Mouse (Mus musculus): Measurements from ENCODE around the gene Misp. TPM values are rescaled to one million over a fixed set of nuclear protein-coding genes. Genes with fewer than 3 reads are reported as not detected.

Gene Misp
- total and polyA plus RNA-seq, 2 experiments: 0.18 to 0.51 TPM

DNA sequence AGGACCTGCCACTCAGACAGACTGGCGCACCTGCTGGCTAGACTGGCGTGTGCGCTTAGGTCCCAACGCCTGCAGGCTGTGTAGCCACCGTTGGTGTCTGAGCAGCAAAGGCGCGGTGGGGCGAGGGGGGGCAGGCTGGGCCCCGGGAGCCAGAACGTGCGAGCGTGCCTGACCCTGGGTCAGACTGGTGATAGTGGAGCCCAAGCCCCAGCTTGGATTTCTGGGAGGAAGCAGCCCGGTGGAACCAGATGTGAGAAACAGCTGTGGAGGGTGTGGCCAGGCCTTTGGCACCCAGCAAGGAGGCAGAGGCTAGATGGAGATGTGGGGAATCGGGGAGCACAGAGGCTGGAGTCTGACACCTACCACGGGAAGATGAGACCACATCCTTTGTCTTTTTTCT lies 23.5 kb upstream of the Misp start:
- H3K4me1 ChIP-seq (ENCODE audit: control insufficient read depth, insufficient read depth, low read length): peaks cover 8% of the 10 kb centered on the region
- H3K9ac ChIP-seq (ENCODE audit: low read depth, low read length): no peak overlapping the region
- H3K27ac ChIP-seq (replicated peaks; ENCODE audit: insufficient read depth, low read depth, low read length): no peak overlapping the region
- H3K4me3 ChIP-seq (ENCODE audit: insufficient read depth, low read depth, low read length): no peak overlapping the region
- no peaks in the 10 kb centered on the region for H3K36me3 ChIP-seq (ENCODE audit: control insufficient read depth, insufficient read depth, low read length)
- H3K27me3 ChIP-seq (ENCODE audit: control insufficient read depth, insufficient read depth, low read length): 0 out of 2 replicates have a peak, but pooled peaks cover 5% of the 10 kb centered on the region
- H3K79me2 ChIP-seq (ENCODE audit: control insufficient read depth, insufficient read depth, low read length): no peaks in the 10 kb centered on the region
- no peak for DNase-seq (ENCODE audit: extremely low read depth, low read depth, low spot score)
- WGBS: 73% methylated on average over 15 of the region's 15 CpGs
- TF ChIP-seq CTCF (IDR thresholded peaks at IDR 0.05; ENCODE audit: low read depth, low read length) (no peak), POLR2A (IDR thresholded peaks at IDR 0.05; ENCODE audit: extremely low read depth, insufficient read depth, low read length) (no peak)

DNA sequence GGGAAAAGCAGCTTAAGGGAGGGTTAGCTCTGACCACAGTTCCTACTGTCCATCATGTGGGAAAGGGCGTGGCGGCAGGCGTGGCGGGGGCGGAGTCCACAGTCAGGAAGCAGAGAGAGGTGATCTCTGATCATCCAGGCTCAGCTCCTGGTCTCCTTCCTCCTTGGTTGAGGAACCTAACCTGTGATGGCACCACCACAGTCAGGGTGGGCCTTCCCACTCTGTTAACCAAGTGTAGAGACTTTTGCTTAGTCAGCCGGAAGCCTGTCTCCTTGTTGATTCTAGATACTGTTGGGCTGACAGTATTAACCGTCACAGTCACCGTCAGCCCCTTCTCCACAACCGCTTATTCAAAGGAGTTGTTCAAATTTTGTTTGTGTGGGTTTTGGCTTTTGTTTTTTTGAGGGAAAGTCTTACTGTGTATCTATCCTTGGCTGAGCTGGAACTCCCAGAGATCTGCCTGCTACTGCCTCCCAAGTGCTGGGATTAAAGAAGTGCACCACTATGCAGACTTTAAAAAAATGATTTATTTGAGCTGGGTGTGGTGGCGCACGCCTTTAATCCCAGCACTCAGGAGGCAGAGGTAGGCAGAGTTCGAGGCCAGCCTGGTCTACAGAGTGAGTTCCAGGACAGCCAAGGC lies 22.4 kb upstream of the Misp start:
- TF ChIP-seq POLR2A (IDR thresholded peaks at IDR 0.05; ENCODE audit: extremely low read depth, insufficient read depth, low read length) (no peak), CTCF (IDR thresholded peaks at IDR 0.05; ENCODE audit: low read depth, low read length) (no peak)
- 89% methylated on average over 12 of the region's 12 CpGs for WGBS
- Histone ChIP-seq H3K4me1 (ENCODE audit: control insufficient read depth, insufficient read depth, low read length) (peaks cover 15% of the 10 kb centered on the region), H3K79me2 (ENCODE audit: control insufficient read depth, insufficient read depth, low read length) (no peaks in the 10 kb centered on the region), H3K27me3 (ENCODE audit: control insufficient read depth, insufficient read depth, low read length) (0 out of 2 replicates have a peak, but pooled peaks cover 5% of the 10 kb centered on the region), H3K27ac (replicated peaks; ENCODE audit: insufficient read depth, low read depth, low read length) (no peak overlapping the region), H3K9ac (ENCODE audit: low read depth, low read length) (no peak overlapping the region), H3K36me3 (ENCODE audit: control insufficient read depth, insufficient read depth, low read length) (no peaks in the 10 kb centered on the region), H3K4me3 (ENCODE audit: insufficient read depth, low read depth, low read length) (no peak overlapping the region)
- DNase-seq (ENCODE audit: extremely low read depth, low read depth, low spot score): no peak

DNA sequence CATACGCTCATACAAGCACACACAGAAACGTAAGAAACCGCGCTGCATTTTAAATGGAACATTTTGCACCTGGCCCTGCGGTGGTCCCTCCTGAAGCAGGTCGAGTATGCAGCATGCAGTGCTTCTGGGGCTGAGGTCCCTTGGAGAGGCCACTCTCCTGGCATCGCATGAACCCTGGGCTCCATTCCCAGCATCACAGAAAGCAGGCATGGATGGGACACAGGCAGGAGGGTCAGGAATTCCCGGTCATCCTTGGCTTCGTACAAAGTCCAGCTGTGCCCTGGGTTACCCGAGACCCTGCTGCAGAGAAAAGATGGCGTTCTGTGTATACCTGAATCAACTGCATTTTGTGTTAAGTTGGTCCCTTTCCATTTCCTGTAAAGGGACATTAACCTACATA lies 20.3 kb upstream of the Misp start:
- peak; percentile 43 for DNase-seq (ENCODE audit: extremely low read depth, low read depth, low spot score)
- TF ChIP-seq CTCF (IDR thresholded peaks at IDR 0.05; ENCODE audit: low read depth, low read length) (no peak), POLR2A (IDR thresholded peaks at IDR 0.05; ENCODE audit: extremely low read depth, insufficient read depth, low read length) (no peak)
- Histone ChIP-seq H3K27me3 (ENCODE audit: control insufficient read depth, insufficient read depth, low read length) (no peaks in the 10 kb centered on the region), H3K36me3 (ENCODE audit: control insufficient read depth, insufficient read depth, low read length) (no peaks in the 10 kb centered on the region), H3K4me3 (ENCODE audit: insufficient read depth, low read depth, low read length) (no peak overlapping the region), H3K4me1 (ENCODE audit: control insufficient read depth, insufficient read depth, low read length) (peaks cover 15% of the 10 kb centered on the region), H3K27ac (replicated peaks; ENCODE audit: insufficient read depth, low read depth, low read length) (no peak overlapping the region), H3K79me2 (ENCODE audit: control insufficient read depth, insufficient read depth, low read length) (no peaks in the 10 kb centered on the region), H3K9ac (ENCODE audit: low read depth, low read length) (no peak overlapping the region)
- WGBS: 58% methylated on average over 11 of the region's 11 CpGs

DNA sequence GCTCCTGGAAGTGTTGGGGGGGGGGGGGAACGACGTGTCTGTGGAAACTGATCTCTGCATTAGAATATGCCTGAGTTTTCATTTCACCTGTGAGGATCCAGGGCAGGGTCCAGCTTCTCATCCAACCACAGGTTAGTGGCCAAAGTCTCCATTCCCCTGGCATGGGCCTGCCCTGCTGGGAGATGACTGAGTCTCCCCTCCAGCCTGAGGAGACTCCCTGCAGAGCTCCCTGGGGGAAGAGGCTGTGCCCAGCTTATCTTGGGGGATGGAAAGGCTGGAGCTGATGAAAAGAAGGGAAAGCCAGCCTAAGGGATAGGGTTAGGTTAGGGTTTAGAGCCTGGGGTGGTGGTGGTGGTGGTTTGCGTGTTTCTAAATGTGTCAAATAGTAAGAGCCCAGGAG lies 19.0 kb upstream of the Misp start:
- TF ChIP-seq POLR2A (IDR thresholded peaks at IDR 0.05; ENCODE audit: extremely low read depth, insufficient read depth, low read length) (no peak), CTCF (IDR thresholded peaks at IDR 0.05; ENCODE audit: low read depth, low read length) (no peak)
- Histone ChIP-seq H3K4me3 (ENCODE audit: insufficient read depth, low read depth, low read length) (peak overlapping the region; percentile 46; the same call in 1 of the 2 replicates), H3K9ac (ENCODE audit: low read depth, low read length) (peak overlapping the region; percentile 22), H3K27ac (replicated peaks; ENCODE audit: insufficient read depth, low read depth, low read length) (peak overlapping the region; percentile 64), H3K4me1 (ENCODE audit: control insufficient read depth, insufficient read depth, low read length) (peaks cover 15% of the 10 kb centered on the region), H3K79me2 (ENCODE audit: control insufficient read depth, insufficient read depth, low read length) (no peaks in the 10 kb centered on the region), H3K36me3 (ENCODE audit: control insufficient read depth, insufficient read depth, low read length) (no peaks in the 10 kb centered on the region), H3K27me3 (ENCODE audit: control insufficient read depth, insufficient read depth, low read length) (no peaks in the 10 kb centered on the region)
- WGBS: 14% methylated on average over 3 of the region's 3 CpGs
- DNase-seq (ENCODE audit: extremely low read depth, low read depth, low spot score): peak; percentile 61

- Histone ChIP-seq H3K36me3 (ENCODE audit: control insufficient read depth, insufficient read depth, low read length) (no peaks in the 10 kb centered on the region), H3K4me1 (ENCODE audit: control insufficient read depth, insufficient read depth, low read length) (peaks cover 15% of the 10 kb centered on the region), H3K27me3 (ENCODE audit: control insufficient read depth, insufficient read depth, low read length) (no peaks in the 10 kb centered on the region), H3K4me3 (ENCODE audit: insufficient read depth, low read depth, low read length) (peak overlapping the region; percentile 46; the same call in 1 of the 2 replicates), H3K9ac (ENCODE audit: low read depth, low read length) (peak overlapping the region; percentile 50), H3K79me2 (ENCODE audit: control insufficient read depth, insufficient read depth, low read length) (no peaks in the 10 kb centered on the region), H3K27ac (replicated peaks; ENCODE audit: insufficient read depth, low read depth, low read length) (peak overlapping the region; percentile 77)
- 11% methylated on average over 11 of the region's 11 CpGs for WGBS
- TF ChIP-seq POLR2A (IDR thresholded peaks at IDR 0.05; ENCODE audit: extremely low read depth, insufficient read depth, low read length) (0 out of 2 replicates have a peak, but pooled peaks have one; percentile 15), CTCF (IDR thresholded peaks at IDR 0.05; ENCODE audit: low read depth, low read length) (no peak)
- DNase-seq (ENCODE audit: extremely low read depth, low read depth, low spot score): peak; percentile 86
Observed at GRCm38 (mm10) chr10:79802331-79802971, 18.3 kb upstream of the Misp start.

All from liver, adult 2 months (tissue).